Mouse (Mus musculus): ENCODE measurements at regions not wholly inside any gene's neighbourhood (a gene's known extent, or its start where the extent isn't known, plus 50 kb on each side); places are given as distances from the start of the nearest gene placed in this dataset.
"Not testable (repeated sequence)": the region's sequence is repeated elsewhere in the genome, so short reads cannot be mapped to it uniquely, and the experiment has no call there.

DNA sequence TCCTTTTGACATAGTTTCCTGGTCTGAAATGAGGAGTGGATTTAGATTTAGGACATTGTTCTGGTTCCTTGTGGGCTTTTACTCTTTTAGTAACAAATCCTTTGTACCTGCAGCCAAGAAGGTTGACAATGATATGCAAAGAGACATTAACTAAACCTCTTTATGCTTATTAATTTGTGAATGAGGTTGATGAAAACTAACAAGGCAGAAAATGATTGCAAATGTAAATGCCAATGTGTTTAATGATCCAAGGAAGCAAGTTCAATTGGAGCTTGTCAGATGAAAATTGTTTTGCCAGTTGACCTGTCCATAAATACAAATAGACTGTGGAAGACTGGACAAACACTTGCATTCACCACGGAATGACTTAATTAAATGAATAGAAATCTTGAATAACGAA lies 751.6 kb downstream of the Kcna4 start:
- H3K27ac ChIP-seq = no peak overlapping the region
- no peak overlapping the region for H3K9ac ChIP-seq (ENCODE audit: low read depth, low read length)
- no peak for TF ChIP-seq POLR2A (IDR thresholded peaks at IDR 0.05; ENCODE audit: insufficient read depth, low read depth, low read length)
- no peak for TF ChIP-seq EP300 (IDR thresholded peaks at IDR 0.05; ENCODE audit: insufficient read depth, low read depth, low read length)
- no peak for TF ChIP-seq CTCF (IDR thresholded peaks at IDR 0.05)
- H3K79me2 ChIP-seq (replicated peaks; ENCODE audit: control insufficient read depth, insufficient read depth, low read length) = no peaks in the 10 kb centered on the region
- DNase-seq = no peak
- H3K4me1 ChIP-seq (ENCODE audit: control insufficient read depth, insufficient read depth, low read length) = no peaks in the 10 kb centered on the region
- intact Hi-C loops (cut with DNase I) = no loop called here
- no peaks in the 10 kb centered on the region for H3K36me3 ChIP-seq (ENCODE audit: control insufficient read depth, insufficient read depth, low read length)
- WGBS = 72% methylated on average over 2 of the region's 2 CpGs
- H3K27me3 ChIP-seq (ENCODE audit: control insufficient read depth, insufficient read depth, low read length) = no peaks in the 10 kb centered on the region
- H3K4me3 ChIP-seq = no peak overlapping the region

DNA sequence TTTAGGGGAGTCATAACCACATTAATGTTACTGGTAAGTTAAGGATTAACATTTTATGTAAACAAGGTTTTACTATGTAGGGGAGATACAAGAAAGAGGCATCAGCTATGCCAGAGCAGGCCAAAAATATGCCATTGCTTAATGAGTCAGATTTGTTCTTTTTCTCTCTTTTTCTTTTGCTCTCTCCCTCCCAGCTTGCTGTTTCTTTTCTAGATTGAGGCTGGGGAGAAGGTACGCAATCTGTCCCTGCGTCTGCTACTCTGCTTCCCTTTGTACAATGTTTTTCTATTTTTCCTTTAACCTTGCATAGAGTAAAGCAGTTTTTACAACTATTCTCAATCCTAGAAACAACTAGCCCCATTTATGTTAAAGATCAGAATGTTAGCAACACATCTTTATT lies 754.4 kb downstream of the Kcna4 start:
- Histone ChIP-seq H3K9ac (ENCODE audit: low read depth, low read length) (no peak overlapping the region), H3K79me2 (replicated peaks; ENCODE audit: control insufficient read depth, insufficient read depth, low read length) (no peaks in the 10 kb centered on the region), H3K27ac (no peak overlapping the region), H3K36me3 (ENCODE audit: control insufficient read depth, insufficient read depth, low read length) (no peaks in the 10 kb centered on the region), H3K4me1 (ENCODE audit: control insufficient read depth, insufficient read depth, low read length) (no peaks in the 10 kb centered on the region), H3K4me3 (no peak overlapping the region), H3K27me3 (ENCODE audit: control insufficient read depth, insufficient read depth, low read length) (no peaks in the 10 kb centered on the region)
- WGBS = 80% methylated on average over 2 of the region's 2 CpGs
- intact Hi-C loops (cut with DNase I) = no loop called here
- no peak for DNase-seq
- TF ChIP-seq CTCF (IDR thresholded peaks at IDR 0.05) (no peak), EP300 (IDR thresholded peaks at IDR 0.05; ENCODE audit: insufficient read depth, low read depth, low read length) (no peak), POLR2A (IDR thresholded peaks at IDR 0.05; ENCODE audit: insufficient read depth, low read depth, low read length) (no peak)

DNA sequence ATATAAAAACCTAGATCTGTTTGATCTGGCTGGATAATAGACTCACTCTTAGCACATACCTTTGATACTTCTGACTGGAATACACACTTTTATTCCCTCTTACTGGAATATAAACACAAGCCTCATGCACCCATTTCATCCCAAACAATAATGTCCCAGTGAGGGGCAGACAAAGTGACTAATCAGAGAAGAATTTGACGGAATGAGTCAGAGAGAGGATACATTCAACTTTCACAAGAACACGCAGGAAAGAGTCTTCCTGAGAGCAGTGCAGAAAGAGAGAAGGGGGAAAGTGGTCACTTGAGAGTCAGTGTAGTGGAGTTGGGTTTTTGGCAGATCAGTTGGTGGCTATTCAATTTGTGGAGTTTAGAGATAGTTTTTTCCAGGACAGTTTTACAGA lies 755.6 kb downstream of the Kcna4 start:
- intact Hi-C loops (cut with DNase I) = no loop called here

DNA sequence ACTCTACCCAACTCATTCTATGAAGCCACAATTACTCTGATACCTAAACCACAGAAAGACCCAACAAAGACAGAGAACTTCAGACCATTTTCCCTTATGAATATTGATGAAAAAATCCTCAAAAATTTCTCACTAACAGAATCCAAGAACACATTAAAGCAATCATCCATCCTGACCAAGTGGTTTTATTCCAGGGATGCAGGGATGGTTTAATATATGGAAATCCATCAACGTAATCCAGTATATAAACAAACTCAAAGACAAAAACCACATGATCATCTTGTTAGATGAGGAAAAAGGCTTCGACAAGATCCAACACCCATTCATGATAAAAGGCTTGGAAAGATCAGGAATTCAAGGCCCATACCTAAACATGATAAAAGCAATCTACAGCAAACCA lies 772.3 kb downstream of the Kcna4 start:
- 64% methylated on average over 2 of the region's 2 CpGs for WGBS

More for the DNA sequence above, 755.6 kb downstream of the Kcna4 start:
- Histone ChIP-seq H3K79me2 (replicated peaks; ENCODE audit: control insufficient read depth, insufficient read depth, low read length) (no peaks in the 10 kb centered on the region), H3K36me3 (ENCODE audit: control insufficient read depth, insufficient read depth, low read length) (no peaks in the 10 kb centered on the region), H3K4me3 (no peak overlapping the region), H3K27me3 (ENCODE audit: control insufficient read depth, insufficient read depth, low read length) (no peaks in the 10 kb centered on the region), H3K4me1 (ENCODE audit: control insufficient read depth, insufficient read depth, low read length) (no peaks in the 10 kb centered on the region), H3K9ac (ENCODE audit: low read depth, low read length) (no peak overlapping the region), H3K27ac (no peak overlapping the region)
- TF ChIP-seq EP300 (IDR thresholded peaks at IDR 0.05; ENCODE audit: insufficient read depth, low read depth, low read length) (no peak), CTCF (IDR thresholded peaks at IDR 0.05) (no peak), POLR2A (IDR thresholded peaks at IDR 0.05; ENCODE audit: insufficient read depth, low read depth, low read length) (no peak)
- no peak for DNase-seq
- WGBS = 53% methylated on average over 2 of the region's 2 CpGs

DNA sequence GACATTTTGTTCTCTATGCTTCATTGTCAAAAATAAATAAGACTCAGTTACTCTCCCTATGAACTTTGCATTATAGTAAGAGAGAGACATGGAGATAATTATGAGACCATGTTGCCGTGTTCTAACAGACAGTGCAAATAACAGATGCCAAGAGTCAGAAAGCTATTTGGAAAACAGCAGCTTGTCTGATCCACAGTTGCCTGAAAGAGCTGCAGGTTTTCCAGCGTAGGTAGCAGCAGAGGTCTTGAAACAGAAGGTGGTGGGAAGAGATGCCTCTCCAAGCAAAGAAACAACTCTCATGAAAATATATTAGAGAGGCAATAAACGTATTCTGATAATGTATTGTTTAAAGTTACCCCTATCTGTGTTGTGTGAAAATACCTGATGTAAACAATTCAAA lies 793.5 kb downstream of the Kcna4 start:
- Histone ChIP-seq H3K27ac (no peak overlapping the region), H3K4me3 (no peak overlapping the region), H3K27me3 (ENCODE audit: control insufficient read depth, insufficient read depth, low read length) (no peaks in the 10 kb centered on the region), H3K4me1 (ENCODE audit: control insufficient read depth, insufficient read depth, low read length) (no peaks in the 10 kb centered on the region), H3K9ac (ENCODE audit: low read depth, low read length) (no peak overlapping the region), H3K79me2 (replicated peaks; ENCODE audit: control insufficient read depth, insufficient read depth, low read length) (no peaks in the 10 kb centered on the region), H3K36me3 (ENCODE audit: control insufficient read depth, insufficient read depth, low read length) (no peaks in the 10 kb centered on the region)
- intact Hi-C loops (cut with DNase I) = no loop called here
- no peak for DNase-seq
- TF ChIP-seq POLR2A (IDR thresholded peaks at IDR 0.05; ENCODE audit: insufficient read depth, low read depth, low read length) = no peak
- no peak for TF ChIP-seq EP300 (IDR thresholded peaks at IDR 0.05; ENCODE audit: insufficient read depth, low read depth, low read length)
- no peak for TF ChIP-seq CTCF (IDR thresholded peaks at IDR 0.05)
- 64% methylated on average over 3 of the region's 3 CpGs for whole genome bisulfite sequencing

More for the DNA sequence above, 772.3 kb downstream of the Kcna4 start:
- H3K4me1 ChIP-seq (ENCODE audit: control insufficient read depth, insufficient read depth, low read length); H3K9ac ChIP-seq (ENCODE audit: low read depth, low read length); DNase-seq; H3K27me3 ChIP-seq (ENCODE audit: control insufficient read depth, insufficient read depth, low read length); intact Hi-C loops (cut with DNase I); H3K79me2 ChIP-seq (replicated peaks; ENCODE audit: control insufficient read depth, insufficient read depth, low read length); H3K36me3 ChIP-seq (ENCODE audit: control insufficient read depth, insufficient read depth, low read length); H3K27ac ChIP-seq; H3K4me3 ChIP-seq: not testable (repeated sequence)

DNA sequence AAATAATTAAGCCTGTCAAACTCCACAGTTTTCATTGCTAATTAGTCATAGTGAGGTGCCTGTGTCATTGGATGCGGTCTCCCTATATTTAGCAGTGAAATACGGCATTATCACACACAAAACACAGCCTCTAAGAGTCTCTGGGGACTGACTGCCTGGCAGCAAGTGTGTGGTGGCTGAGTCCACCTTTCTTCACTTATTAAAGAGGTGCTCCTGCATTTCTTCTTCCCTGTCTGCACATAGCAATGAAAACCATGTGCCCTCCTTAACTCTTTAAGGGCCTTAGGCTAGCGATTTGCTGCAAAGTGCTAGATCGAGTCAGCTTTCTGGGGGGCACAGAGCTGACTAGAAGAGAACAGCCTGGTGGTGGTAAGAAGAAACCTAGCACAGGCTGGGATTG lies 799.8 kb downstream of the Kcna4 start:
- intact Hi-C loops (cut with DNase I) = no loop called here
- Histone ChIP-seq H3K79me2 (replicated peaks; ENCODE audit: control insufficient read depth, insufficient read depth, low read length) (no peaks in the 10 kb centered on the region), H3K36me3 (ENCODE audit: control insufficient read depth, insufficient read depth, low read length) (no peaks in the 10 kb centered on the region), H3K27ac (no peak overlapping the region), H3K4me3 (no peak overlapping the region), H3K9ac (ENCODE audit: low read depth, low read length) (no peak overlapping the region), H3K4me1 (ENCODE audit: control insufficient read depth, insufficient read depth, low read length) (no peaks in the 10 kb centered on the region), H3K27me3 (ENCODE audit: control insufficient read depth, insufficient read depth, low read length) (no peaks in the 10 kb centered on the region)
- no peak for DNase-seq
- 44% methylated on average over 4 of the region's 4 CpGs for WGBS
- TF ChIP-seq EP300 (IDR thresholded peaks at IDR 0.05; ENCODE audit: insufficient read depth, low read depth, low read length) = no peak
- no peak for TF ChIP-seq CTCF (IDR thresholded peaks at IDR 0.05)
- TF ChIP-seq POLR2A (IDR thresholded peaks at IDR 0.05; ENCODE audit: insufficient read depth, low read depth, low read length) = no peak

Data from heart, adult 2 months (tissue).